Mouse (Mus musculus): ENCODE data around the gene Chga.

The Chga gene

GRCm38 (mm10) chr12:102599801-102600200 is 45.0 kb downstream of the Chga start:
- DNase-seq (ENCODE audit: low spot score in 2 of 2), result no peak

DNA sequence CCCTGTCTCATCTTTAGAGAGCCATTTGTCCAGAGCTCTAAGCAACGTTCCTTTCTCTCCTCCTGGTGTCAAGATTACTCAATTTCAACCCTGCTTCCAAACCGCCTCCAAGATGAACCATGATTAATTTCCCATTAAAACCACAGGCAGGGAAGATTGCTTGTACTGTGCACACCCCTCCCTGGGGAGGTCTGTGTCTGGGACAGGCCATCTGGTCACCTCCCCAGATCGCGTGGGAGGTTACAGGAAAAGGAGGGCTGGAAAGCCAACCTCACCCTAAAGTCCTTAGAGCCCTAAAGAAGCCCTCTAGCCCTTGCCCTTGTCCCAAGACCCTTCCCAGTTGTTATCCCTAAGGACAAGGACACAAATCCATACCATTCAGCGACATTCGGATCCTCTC is 45.6 kb downstream of the Chga start:
- DNase-seq (ENCODE audit: low spot score in 2 of 2), result no peak

DNA sequence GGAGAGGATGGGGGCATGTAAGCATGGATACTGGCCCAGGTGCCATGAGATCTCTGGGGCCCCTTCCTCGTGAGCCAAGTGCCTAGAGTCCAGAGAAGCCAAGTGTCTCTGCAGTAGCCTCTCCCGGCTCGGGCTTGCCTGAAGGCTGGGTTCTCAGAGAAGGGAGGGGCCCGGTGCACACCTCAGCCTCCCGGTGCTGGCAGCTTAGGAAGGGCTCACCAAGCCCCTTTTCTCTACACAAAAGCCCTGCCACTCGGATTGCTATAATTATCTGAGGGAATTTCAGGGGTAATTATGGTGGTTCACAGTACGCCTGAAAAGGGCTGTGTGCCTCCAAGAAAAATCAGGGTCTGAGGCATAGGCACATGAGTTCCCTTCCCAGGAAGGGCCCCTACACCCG is 47.1 kb downstream of the Chga start:
- DNase-seq (ENCODE audit: low spot score in 2 of 2), result no peak

- DNase-seq (ENCODE audit: low spot score in 2 of 2), result no peak
Measured at GRCm38 (mm10) chr12:102602255-102603041, 47.7 kb downstream of the Chga start.

DNA sequence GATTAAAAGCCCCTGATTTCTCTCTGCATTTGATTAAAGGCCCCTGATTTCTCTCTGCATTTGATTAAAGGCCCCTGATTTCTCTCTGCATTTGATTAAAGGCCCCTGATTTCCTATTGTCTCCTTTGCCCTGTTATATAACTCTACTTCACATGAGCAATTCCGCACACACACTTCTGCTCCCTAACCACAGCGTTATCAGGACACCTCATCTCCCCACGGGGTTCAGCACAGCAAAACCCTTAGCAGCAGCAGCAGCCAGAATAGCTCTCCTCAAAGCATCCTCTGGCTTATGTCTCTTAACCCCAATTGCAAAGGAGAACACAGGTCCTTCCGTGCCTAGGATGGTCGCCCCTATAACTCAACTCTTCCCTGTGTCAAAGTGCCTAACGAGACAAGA is 50.8 kb downstream of the Chga start:
- no peak for DNase-seq (ENCODE audit: low spot score in 2 of 2)

- no peak for DNase-seq (ENCODE audit: low spot score in 2 of 2)
Measured at GRCm38 (mm10) chr12:102607066-102607465, 52.3 kb downstream of the Chga start.

DNA sequence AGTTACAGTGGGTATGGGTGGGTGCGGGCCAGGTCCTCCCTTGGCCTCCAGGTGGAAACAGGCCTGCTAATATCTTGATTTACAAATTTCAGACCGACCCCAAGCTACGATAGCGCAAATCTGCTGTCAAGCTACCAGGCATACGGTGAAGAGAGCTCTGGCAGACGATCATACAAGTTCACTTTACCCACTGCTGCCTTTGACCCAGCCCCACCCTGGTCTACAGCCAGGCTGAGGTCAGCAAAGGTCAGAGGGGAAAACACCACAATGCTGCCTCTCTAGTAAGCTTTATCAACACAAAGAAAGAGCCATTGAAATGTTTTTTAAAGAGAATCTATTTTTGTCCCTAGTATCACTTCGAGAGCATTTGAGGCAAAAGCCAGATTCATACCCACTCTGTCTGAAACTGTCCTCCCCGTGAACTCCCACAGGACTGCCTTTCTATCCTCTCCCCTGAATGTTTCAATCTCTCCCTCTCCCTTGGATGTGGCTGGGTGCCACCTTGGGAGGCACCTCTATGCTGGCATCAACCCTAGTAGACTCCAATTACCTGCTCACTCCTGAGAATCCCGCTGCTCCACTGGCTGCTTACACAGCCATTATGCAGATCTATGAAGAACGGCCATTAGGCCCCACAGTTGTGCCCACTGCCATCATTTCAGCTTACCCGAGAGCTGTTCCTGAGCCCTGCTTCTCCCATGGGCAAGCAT is 53.2 kb downstream of the Chga start:
- no peak for DNase-seq (ENCODE audit: low spot score in 2 of 2)

GRCm38 (mm10) chr12:102610927-102611326 is 56.2 kb downstream of the Chga start:
- DNase-seq (ENCODE audit: low spot score in 2 of 2), result no peak

DNA sequence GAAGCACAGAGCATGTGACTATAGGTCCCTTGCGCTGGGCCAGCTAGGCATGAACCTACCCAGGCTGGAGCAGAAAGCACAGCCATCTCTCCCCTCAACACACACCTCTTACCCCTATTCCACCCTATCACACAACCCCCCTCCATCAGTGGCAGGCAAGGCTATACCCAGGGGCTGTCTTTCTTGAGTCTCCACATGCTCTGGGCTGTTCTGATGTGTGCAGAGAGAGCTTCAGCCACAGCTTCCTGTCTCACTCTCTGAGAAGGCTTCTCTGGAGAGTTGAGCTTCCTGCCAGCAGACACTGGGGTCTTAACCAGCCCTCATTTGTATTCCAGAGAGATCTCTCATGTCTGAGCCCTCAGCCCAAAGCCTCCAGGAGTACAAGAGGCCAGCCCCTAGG is 57.7 kb downstream of the Chga start:
- peak in 1 of 2 experiments; percentile 26 for DNase-seq (ENCODE audit: low spot score in 2 of 2)

DNA sequence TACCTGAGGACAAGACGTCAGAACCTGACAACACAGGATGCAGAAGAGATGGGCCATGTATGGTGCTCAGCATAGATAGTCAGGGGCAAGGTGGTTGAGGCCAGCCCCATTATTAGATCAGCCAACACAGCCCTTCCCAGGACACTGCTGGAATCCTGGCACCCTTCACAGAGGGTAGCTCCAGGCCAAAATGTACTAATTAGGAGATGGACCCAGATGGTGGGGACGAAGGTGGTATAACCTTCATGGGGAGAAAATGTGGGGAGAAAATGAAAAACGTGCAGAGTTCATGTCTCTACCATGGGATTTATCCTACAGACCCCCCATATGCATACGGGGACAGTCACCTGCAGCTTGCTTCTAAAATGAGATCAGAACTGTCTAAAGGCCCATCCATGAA is 58.6 kb downstream of the Chga start:
- DNase-seq (ENCODE audit: low spot score in 2 of 2), result no peak

Data from spleen, postnatal 10 days (tissue).